8 mouse cellular contexts compared by ENCODE assay signal in the genomic region with DNA sequence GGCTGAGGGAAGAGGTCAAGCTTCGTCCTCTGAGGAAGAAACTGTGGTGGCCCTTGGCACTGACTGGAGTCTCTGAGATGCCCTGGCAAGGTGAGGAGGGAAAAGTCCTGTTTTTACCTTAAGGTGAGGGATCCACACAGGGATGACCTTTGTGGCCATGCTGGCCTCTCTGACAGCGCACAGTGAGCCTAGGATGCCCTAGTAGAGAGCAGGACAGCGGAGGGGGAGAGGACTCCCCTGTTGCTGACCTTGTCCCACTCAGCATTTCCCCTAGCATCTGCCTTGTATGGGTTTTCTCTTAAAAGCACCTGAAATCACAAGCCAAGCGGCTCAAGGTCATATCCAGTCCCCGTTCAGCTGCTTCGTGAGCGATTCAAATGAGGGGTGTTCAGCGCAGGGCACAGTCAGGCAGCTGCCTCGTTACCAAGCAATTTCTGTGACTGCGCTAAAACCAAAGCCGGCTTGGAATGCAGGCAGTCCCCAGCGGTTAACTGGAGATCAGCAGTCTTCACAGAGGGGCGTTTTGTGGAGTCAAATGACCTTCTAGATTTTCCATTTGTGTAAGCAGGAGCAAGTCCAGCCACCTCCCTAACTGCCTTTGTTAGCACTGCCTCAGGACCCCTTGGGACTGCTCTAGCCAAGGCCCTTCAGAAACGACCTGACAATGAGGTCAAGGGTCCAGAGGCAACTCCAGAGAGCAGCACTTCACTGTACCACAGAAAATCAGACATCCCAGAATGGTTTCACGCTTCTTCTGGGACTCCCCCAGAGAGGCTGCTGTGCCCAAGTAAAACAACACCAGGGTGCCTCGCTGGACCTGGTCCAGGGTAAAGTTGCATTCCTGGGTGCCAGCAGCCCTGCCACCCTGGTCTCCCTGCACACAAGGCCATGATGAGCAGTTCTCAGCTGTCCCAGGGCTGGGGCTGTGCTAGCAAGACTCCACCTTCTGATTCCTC. TPM values are rescaled to one million over a fixed set of nuclear protein-coding genes. Genes with fewer than 3 reads are reported as not detected.
A peak's percentile ranks its signal among the peaks of the same experiment; 100 is the strongest.
DNase-seq lines count a peak whose midpoint lies in the region; ATAC-seq and TF ChIP-seq lines count a peak whose summit lies in the region.

No protein-coding gene starts in this region.

- peak overlapping the region; percentile 33; the same call in 1 of the 2 replicates for H3K9ac ChIP-seq in heart, embryonic 12.5 days
- H3K9ac ChIP-seq in heart, postnatal 0 days (replicated peaks; ENCODE audit: low read depth, low read length): no peak overlapping the region
- no peak overlapping the region for H3K9ac ChIP-seq in limb, embryonic 12.5 days (replicated peaks)

- TF ChIP-seq CTCF in heart, postnatal 0 days (IDR thresholded peaks at IDR 0.05; ENCODE audit: low read depth): peak; percentile 33; the same call in 1 of the 2 replicates

- no peak overlapping the region for H3K27ac ChIP-seq in heart, embryonic 12.5 days (ENCODE audit: poor library complexity, severe bottlenecking)
- no peak overlapping the region for H3K27ac ChIP-seq in heart, postnatal 0 days (ENCODE audit: low read depth)
- H3K27ac ChIP-seq in limb, embryonic 12.5 days: peak overlapping the region; percentile 93

- no peak overlapping the region for H3K4me3 ChIP-seq in heart, embryonic 12.5 days
- no peak overlapping the region for H3K4me3 ChIP-seq in heart, postnatal 0 days (ENCODE audit: low read depth, low read length)
- H3K4me3 ChIP-seq in limb, embryonic 12.5 days (replicated peaks): no peak overlapping the region

- intact Hi-C loops in heart, postnatal 14 days (cut with DNase I): no loop called here

- no peaks in the 10 kb centered on the region for H3K9me3 ChIP-seq in heart, embryonic 12.5 days (replicated peaks)
- H3K9me3 ChIP-seq in heart, postnatal 0 days (replicated peaks; ENCODE audit: control insufficient read depth, low read length): no peaks in the 10 kb centered on the region
- H3K9me3 ChIP-seq in limb, embryonic 12.5 days: no peaks in the 10 kb centered on the region

- no peak for TF ChIP-seq EP300 in heart, postnatal 0 days (IDR thresholded peaks at IDR 0.05; ENCODE audit: low read depth)

- peak; percentile 37; the same call in 1 of the 2 replicates for ATAC-seq in heart, embryonic 12.5 days (ENCODE audit: insufficient number of reproducible peaks, low FRiP score)
- peak; percentile 49 for ATAC-seq in heart, postnatal 0 days (ENCODE audit: insufficient read depth, low read depth)
- peak; percentile 49 for ATAC-seq in limb, embryonic 12.5 days (ENCODE audit: insufficient number of reproducible peaks, insufficient read depth, low FRiP score, low TSS enrichment, low read depth)

- WGBS in heart, embryonic 12.5 days: 25% methylated on average over 16 of the region's 16 CpGs
- WGBS in heart, postnatal 0 days: 30% methylated on average over 16 of the region's 16 CpGs
- 22% methylated on average over 16 of the region's 16 CpGs for WGBS in limb, embryonic 12.5 days

- H3K4me2 ChIP-seq in heart, embryonic 12.5 days: peak overlapping the region; percentile 37; the same call in 1 of the 2 replicates
- no peak overlapping the region for H3K4me2 ChIP-seq in heart, postnatal 0 days (ENCODE audit: low read depth, low read length)
- peak overlapping the region; percentile 31 for H3K4me2 ChIP-seq in limb, embryonic 12.5 days

- no peak for DNase-seq in heart, postnatal 14 days
- DNase-seq in adrenal gland, postnatal 36 days: peak; percentile 46 to 59
- peak; percentile 66 for DNase-seq in heart, postnatal 0 days (ENCODE audit: low spot score)
- DNase-seq in thymus, adult 18-20 months: no peak
- DNase-seq in MN1 (ENCODE audit: low spot score): no peak
- DNase-seq in urinary bladder, postnatal 25 days (ENCODE audit: low spot score): no peak

- peaks cover 8% of the 10 kb centered on the region for H3K27me3 ChIP-seq in heart, embryonic 12.5 days (replicated peaks)
- no peaks in the 10 kb centered on the region for H3K27me3 ChIP-seq in heart, postnatal 0 days (ENCODE audit: control insufficient read depth, insufficient read depth, low read length)
- H3K27me3 ChIP-seq in limb, embryonic 12.5 days: no peaks in the 10 kb centered on the region

- H3K4me1 ChIP-seq in heart, embryonic 12.5 days (replicated peaks): peaks cover 30% of the 10 kb centered on the region
- peaks cover 21% of the 10 kb centered on the region for H3K4me1 ChIP-seq in heart, postnatal 0 days (ENCODE audit: control insufficient read depth, insufficient read depth)
- peaks cover 58% of the 10 kb centered on the region for H3K4me1 ChIP-seq in limb, embryonic 12.5 days (replicated peaks)

- H3K36me3 ChIP-seq in heart, embryonic 12.5 days: no peaks in the 10 kb centered on the region
- no peaks in the 10 kb centered on the region for H3K36me3 ChIP-seq in heart, postnatal 0 days (replicated peaks; ENCODE audit: control insufficient read depth, insufficient read depth, low read length)
- no peaks in the 10 kb centered on the region for H3K36me3 ChIP-seq in limb, embryonic 12.5 days

RNA-seq across cellular contexts. Expression of a gene that starts 20.9 kb away (rescaled TPM):
- 13.8 and 15.1 TPM in 2 replicates for polyA plus RNA-seq in heart, embryonic 12.5 days (2016; fragmentation: Nextera tagmentation; extraction: Ambion mirVana)
- total RNA-seq in heart, postnatal 14 days (2021): 10 to 100 TPM; 12.0 to 13.0 TPM
- 10 to 100 TPM; 24.5 to 33.5 TPM for total RNA-seq in adrenal gland, postnatal 36 days (2021)
- 30.8 and 33.3 TPM in 2 replicates for total RNA-seq in heart, postnatal 0 days (2014; rRNA removed; ENCODE audit: low replicate concordance)
- polyA plus RNA-seq in heart, postnatal 0 days (2015; fragmentation: Nextera tagmentation; extraction: Ambion mirVana): 15.2 and 16.4 TPM in 2 replicates
- 10.3 and 10.7 TPM in 2 replicates for polyA plus RNA-seq in limb, embryonic 12.5 days (2016; fragmentation: Nextera tagmentation; extraction: Ambion mirVana)

RNA-seq across cellular contexts. Expression of a gene that starts 46.2 kb away (rescaled TPM):
- polyA plus RNA-seq in heart, embryonic 12.5 days (2016; fragmentation: Nextera tagmentation; extraction: Ambion mirVana): 7.2 and 9.1 TPM in 2 replicates
- total RNA-seq in heart, postnatal 14 days (2021): 10 to 100 TPM; 76.8 to 79.6 TPM
- total RNA-seq in adrenal gland, postnatal 36 days (2021): 10 to 100 TPM; 58.5 to 71.5 TPM
- total RNA-seq in heart, postnatal 0 days (2014; rRNA removed; ENCODE audit: low replicate concordance): 21.7 and 24.9 TPM in 2 replicates
- 5.1 and 5.4 TPM in 2 replicates for polyA plus RNA-seq in heart, postnatal 0 days (2015; fragmentation: Nextera tagmentation; extraction: Ambion mirVana)
- polyA plus RNA-seq in limb, embryonic 12.5 days (2016; fragmentation: Nextera tagmentation; extraction: Ambion mirVana): 13.9 and 14.5 TPM in 2 replicates

Comparison
In these comparisons a context has a peak if more than half of its experiments do, and no peak if none do; other contexts are left out.
1. DNase-seq: peak in adrenal gland, postnatal 36 days (2 of 2) and heart, postnatal 0 days (single experiment); none in heart, postnatal 14 days (0 of 2), thymus, adult 18-20 months (0 of 2), MN1 (single experiment) and urinary bladder, postnatal 25 days (single experiment).
2. Peak in every context shown above with its lines, with median percentiles within 50 percentile points of each other: ATAC-seq.